Mouse (Mus musculus) inflammation-experienced regulatory T-cells, adult 6 months (primary cell): ENCODE measurements around the gene Slc30a3. TPM values are rescaled to one million over a fixed set of nuclear protein-coding genes. Genes with fewer than 3 reads are reported as not detected.
A peak's percentile ranks its signal among the peaks of the same experiment; 100 is the strongest.
"Not testable (repeated sequence)": the region's sequence is repeated elsewhere in the genome, so short reads cannot be mapped to it uniquely, and the experiment has no call there.

ENCODE experiments used
- ATAC-seq: one replicate; pipeline ENCODE4 v1.8.0; 2017
- polyA plus RNA-seq, 3 experiments: library from polyadenylated mRNA; unstranded; fragments of 100-300 nt; shearing (Covaris generic); gene quantifications; one replicate each; pipeline ENCODE4 v1.2.1; 2017

Gene Slc30a3
- polyA plus RNA-seq, 3 experiments from 2014 or later, result 0.45 to 0.57 TPM; not detected in 1

GRCm38 (mm10) chr5:31093151-31094041 is 14.6 kb downstream of the Slc30a3 start:
- ATAC-seq, result no peak

GRCm38 (mm10) chr5:31092231-31092975 is 15.6 kb downstream of the Slc30a3 start:
- ATAC-seq, result no peak

GRCm38 (mm10) chr5:31087131-31087530 is 20.9 kb downstream of the Slc30a3 start:
- ATAC-seq, result no peak

GRCm38 (mm10) chr5:31086606-31087005 is 21.4 kb downstream of the Slc30a3 start:
- no peak for ATAC-seq

GRCm38 (mm10) chr5:31083949-31084348 is 24.1 kb downstream of the Slc30a3 start:
- ATAC-seq, result peak; percentile 50

GRCm38 (mm10) chr5:31082935-31083625 is 25.0 kb downstream of the Slc30a3 start:
- ATAC-seq, result no peak

- no peak for ATAC-seq
Measured at GRCm38 (mm10) chr5:31082355-31082754, 25.7 kb downstream of the Slc30a3 start.

GRCm38 (mm10) chr5:31081386-31081785 is 26.7 kb downstream of the Slc30a3 start:
- peak; percentile 35 for ATAC-seq

GRCm38 (mm10) chr5:31080795-31081164 is 27.3 kb downstream of the Slc30a3 start:
- ATAC-seq, result no peak

GRCm38 (mm10) chr5:31080059-31080794 is 27.8 kb downstream of the Slc30a3 start:
- ATAC-seq, result no peak

- ATAC-seq, result no peak
Measured at GRCm38 (mm10) chr5:31076346-31076745, 31.7 kb downstream of the Slc30a3 start.

GRCm38 (mm10) chr5:31073176-31073575 is 34.9 kb downstream of the Slc30a3 start:
- ATAC-seq, result no peak

- ATAC-seq, result no peak
Measured at GRCm38 (mm10) chr5:31071821-31072220, 36.2 kb downstream of the Slc30a3 start.

- no peak for ATAC-seq
Measured at GRCm38 (mm10) chr5:31071059-31071458, 37.0 kb downstream of the Slc30a3 start.

- no peak for ATAC-seq
Measured at GRCm38 (mm10) chr5:31069810-31070209, 38.2 kb downstream of the Slc30a3 start.

- peak; percentile 41 for ATAC-seq
Measured at GRCm38 (mm10) chr5:31055216-31056140, 52.6 kb downstream of the Slc30a3 start.

GRCm38 (mm10) chr5:31054261-31055215 is 53.5 kb downstream of the Slc30a3 start, which contains the start of gene Cad:
Gene Cad (plus strand): TSS chr5:31054780.
- peak; percentile 97 for ATAC-seq

GRCm38 (mm10) chr5:31053728-31054127 is 54.3 kb downstream of the Slc30a3 start:
- not testable (repeated sequence) for ATAC-seq

- ATAC-seq, result no peak
Measured at GRCm38 (mm10) chr5:31050427-31050826, 57.6 kb downstream of the Slc30a3 start.
